Mouse (Mus musculus) naive thymus-derived CD4-positive, alpha-beta T cell, adult 2 months (primary cell): ENCODE results near the gene Grap.
"Not testable (repeated sequence)": the region's sequence is repeated elsewhere in the genome, so short reads cannot be mapped to it uniquely, and the experiment has no call there.

Source experiments
- DNase-seq: peaks from one replicate; pipeline ENCODE4 v3.0.0-alpha.2; 2011; ENCODE audit warnings: low read depth

The Grap gene

DNA sequence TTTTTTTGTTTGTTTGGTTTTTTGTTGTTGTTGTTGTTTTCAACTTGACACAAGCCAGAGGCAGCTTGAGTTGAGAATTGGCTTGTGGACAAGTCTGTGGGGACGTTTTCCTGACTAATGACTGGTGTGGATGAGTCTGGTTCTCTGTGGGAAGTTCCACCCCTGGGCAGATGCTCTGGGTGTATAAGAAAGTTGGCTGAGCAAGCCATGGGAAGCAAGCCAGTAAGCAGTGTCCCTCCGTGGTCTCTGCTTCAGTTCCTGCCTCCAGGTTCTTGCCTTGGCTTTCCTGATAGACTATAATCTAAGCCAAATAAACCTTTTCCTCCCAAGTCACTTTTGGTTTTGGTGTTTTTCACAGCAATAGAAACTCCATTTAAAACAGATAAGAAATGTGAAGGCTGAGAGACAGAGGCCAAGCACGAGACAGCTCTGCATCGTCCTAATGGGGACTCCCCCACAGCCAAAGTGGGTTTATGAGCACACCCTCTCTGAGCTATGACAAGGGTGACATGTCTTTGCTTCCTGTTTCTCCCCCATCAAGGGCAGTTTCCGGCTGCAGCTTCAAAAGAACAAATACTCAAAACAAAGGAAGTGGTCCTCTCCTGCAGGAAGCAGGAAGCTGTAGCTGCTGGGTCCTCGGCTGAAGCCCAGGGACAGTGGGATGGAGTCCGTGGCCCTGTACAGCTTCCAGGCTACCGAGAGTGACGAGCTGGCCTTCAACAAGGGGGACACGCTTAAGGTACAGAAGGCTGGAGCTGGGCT is at the start of gene Grap:
TSS of gene Grap (plus strand) at position 580 of the 762 bp plus-strand sequence.
- DNase-seq = peak; percentile 90

- no peak for DNase-seq
Observed at GRCm38 (mm10) chr11:61608072-61608471, 45.0 kb upstream of the Grap start.

GRCm38 (mm10) chr11:61611197-61611596 is 41.9 kb upstream of the Grap start:
- DNase-seq = no peak

DNA sequence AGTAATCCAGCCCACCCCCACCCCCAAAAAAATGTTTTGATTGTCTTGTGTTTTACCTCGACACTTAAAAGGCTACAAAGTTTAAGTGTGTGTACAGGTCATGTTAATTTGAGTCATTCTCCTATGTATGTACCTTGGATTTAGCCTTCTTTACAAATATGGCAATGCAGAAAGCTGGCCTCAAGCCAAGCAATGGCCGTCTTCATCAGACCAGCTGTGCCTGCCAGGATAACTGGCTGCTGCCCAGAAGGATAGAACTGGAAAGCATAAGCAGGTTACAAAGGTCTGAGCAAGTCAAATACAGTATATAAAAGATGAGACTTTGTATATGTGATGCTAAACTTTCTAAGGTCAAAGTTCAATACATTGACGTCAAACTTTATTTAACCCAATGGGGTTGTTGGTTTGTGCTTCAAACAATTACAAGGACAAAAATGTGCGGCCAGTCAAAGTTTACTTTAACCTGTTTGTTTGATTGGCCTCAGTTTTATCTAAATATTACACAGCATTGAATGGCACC is 40.9 kb upstream of the Grap start:
- no peak for DNase-seq

DNA sequence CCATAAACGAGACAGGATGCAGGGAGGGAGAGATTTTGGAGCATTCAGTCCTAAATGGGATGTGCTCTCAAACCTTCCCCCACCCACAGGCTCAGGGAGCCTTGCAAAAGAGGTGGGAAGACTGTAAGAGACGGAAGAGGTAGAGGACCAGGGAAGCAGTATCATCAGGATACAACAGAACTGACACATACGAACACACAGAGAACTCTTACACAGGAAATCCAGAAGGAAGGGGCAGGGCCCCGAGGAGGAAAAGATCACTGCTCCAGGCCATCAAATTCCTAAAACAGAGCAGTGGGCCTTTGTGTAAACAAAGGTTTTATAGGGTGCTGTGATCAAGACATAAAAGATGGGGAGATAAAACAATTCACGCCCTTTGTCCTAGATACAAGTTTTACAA is 38.7 kb upstream of the Grap start:
- DNase-seq = no peak

GRCm38 (mm10) chr11:61615686-61616522 is 37.2 kb upstream of the Grap start:
- DNase-seq = no peak

DNA sequence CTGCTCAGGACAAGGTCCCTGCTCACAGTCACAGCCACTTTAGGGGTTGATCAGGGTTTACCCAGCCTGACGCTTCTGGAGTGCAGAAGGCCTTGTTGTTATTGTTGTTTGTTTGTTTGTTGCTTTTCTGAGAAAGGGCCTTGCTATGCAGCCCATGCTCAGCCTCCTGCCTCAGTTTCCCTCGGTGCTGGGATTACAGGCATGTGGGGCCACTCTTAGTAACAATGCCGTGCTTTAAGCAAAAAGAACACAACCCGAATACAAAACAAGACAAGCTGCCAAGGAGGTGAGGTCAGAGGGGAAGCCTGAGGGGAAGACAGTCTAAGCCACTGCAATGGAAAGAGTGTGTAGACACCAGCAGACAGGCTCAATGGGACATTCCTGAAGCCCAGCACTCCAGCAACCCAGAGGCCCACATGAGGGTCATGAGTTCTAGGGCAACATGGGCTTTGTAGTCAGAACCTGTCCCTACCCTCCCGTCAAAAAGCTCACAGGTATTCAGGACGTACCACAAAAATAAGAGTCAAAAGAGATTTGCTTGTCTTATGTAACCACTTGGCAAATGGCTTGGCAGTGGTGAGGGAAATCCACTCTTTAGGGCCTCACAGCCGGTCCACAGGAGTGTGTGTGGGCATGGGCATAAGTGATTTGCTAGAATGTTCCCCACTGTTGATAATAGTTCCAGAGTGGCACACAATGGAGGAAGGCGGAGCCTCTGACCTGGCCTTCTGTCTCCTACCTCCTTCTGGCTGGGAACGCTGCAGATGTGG is 36.4 kb upstream of the Grap start:
- DNase-seq = no peak

- DNase-seq = no peak
Observed at GRCm38 (mm10) chr11:61617293-61617975, 35.6 kb upstream of the Grap start.

DNA sequence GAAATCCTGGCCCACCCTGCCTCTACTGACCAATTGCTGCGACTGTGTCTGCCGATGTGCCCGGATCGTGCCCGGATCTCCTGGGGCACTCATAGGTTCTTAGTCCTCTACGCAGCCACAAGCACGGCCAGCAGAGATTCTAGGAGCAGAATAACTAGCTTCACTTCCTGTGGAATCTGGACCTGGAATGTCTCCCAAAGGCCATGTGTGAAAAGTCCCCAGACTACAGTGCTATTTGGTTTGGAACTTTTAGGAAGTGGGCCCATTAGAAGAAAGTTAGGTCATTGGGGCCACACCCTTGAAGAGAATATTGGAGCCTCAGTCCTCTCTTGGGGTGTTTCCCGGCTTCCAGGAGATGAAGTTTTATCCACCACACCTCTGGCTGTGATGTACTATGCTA is 34.9 kb upstream of the Grap start:
- no peak for DNase-seq

DNA sequence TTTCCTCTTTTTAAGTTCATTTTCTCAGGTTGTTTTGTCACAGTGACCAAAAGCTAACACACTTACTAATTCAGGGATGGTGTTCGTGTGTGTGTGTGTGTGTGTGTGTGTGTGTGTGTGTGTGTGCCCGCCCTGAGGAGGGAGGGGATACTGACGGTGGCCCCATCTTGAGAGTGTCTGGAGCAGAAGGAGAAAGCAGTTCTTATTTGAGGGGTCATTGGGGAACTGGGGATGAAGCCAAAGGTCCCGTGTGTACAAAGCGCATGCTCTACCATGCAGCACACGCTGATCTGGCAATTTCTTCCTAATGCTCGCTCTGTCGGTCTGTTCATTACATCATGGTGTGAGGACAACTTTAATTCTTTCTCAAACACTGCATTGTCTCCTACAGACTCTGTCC is 34.5 kb upstream of the Grap start:
- DNase-seq = no peak

GRCm38 (mm10) chr11:61619356-61619755 is 33.7 kb upstream of the Grap start:
- DNase-seq = no peak

- DNase-seq = no peak
Observed at GRCm38 (mm10) chr11:61619791-61620241, 33.2 kb upstream of the Grap start.

- DNase-seq = peak; percentile 74
Observed at GRCm38 (mm10) chr11:61620254-61620670, 32.8 kb upstream of the Grap start.

DNA sequence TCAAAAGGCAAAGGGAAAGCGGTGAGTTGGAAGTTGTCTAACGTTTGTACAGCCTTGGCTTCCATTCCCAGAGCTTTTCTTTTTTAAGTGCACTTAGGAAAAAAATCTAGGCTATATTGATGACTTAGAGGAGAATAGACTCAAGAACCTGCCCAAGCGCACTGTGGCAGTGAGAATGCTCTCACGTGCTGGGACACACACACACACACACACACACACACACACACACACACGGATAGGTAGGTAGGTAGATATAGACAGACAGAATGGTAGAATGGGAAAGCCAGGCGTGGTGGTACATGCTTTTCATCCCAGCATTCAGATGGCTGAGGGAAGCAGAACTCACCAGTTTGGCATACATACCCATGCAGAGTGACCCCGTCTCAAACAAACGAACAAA is 32.3 kb upstream of the Grap start:
- DNase-seq = no peak

DNA sequence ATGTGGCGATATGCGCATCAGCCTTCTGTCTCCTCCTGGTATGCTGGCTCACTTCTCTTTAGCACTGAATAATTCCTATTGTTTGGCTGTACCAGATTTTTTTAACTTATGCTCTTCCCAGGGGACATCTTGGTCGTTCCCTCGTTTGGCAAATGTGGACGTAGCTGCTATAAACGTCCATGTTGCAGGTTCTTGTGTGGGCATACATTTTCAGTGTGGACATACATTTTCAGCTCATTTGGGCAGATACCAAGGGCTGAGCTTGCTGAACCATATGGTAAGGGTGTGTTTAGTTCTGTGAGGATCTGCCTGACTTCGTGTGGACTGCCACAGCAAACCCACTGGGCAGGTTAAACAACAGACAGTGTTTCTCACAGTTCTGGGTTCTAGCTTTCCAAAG is 27.9 kb upstream of the Grap start:
- no peak for DNase-seq

DNA sequence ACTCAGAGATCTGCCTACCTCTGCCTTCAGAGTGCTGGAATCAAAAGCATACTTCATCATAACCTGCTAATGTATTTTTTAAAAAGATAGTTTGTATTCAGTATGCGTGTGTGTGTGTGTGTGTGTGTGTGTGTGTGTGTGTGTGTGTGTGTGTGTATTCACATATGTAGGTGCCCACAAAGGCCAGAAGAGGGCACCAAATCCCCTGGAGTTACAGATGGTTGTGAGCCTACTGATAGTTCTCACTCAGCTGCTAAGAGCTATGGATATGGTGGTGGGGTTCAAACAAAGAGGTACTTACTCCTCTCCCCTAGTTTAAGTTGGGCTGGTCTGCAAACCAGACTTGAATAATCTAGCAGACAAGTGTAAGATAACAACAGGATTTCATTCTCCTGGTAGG is 26.6 kb upstream of the Grap start:
- DNase-seq = no peak

DNA sequence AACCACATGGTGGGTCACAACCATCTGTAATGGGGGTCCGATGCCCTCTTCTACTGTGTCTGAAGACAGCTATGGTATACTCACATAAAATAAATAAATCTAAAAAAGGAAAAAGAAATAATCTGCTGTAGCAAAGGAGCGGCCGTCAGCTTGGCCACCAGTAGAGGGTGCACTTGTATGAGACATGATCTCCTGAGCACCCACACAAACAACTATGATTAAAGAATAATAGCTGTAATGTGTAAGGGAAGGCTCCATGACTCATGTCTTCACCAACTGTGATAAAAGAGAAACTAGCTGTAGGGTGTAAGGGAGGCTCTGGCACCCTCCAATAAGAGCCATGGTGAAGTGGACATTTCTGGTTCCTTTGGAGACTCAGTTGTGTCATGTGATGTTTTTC is 23.4 kb upstream of the Grap start:
- DNase-seq = peak; percentile 70

GRCm38 (mm10) chr11:61636309-61636708 is 16.8 kb upstream of the Grap start:
- DNase-seq = not testable (repeated sequence)

DNA sequence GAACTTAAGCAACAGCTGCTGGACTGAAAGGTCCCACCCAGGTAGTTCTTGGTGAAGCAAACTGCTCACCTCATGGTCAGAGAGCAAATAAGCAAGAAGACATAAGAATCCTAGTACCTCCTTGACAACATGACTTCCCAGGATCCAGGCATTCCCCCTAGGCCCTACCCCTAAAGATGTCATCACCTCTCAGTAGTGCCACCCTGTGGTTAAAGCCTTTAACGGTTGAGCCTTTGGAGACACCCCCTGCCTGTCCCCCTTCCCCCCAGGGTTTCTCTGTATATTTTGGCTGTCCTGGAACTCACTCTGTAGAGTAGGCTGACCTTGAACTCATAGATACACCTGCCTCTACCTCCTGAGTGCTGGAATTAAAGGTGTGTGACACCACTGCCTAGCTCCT is 15.7 kb upstream of the Grap start:
- DNase-seq = no peak

GRCm38 (mm10) chr11:61637856-61638255 is 15.2 kb upstream of the Grap start:
- DNase-seq = no peak

GRCm38 (mm10) chr11:61638764-61639536 is 14.1 kb upstream of the Grap start:
- peak; percentile 67 for DNase-seq
